Mouse (Mus musculus): Measurements from ENCODE around the gene Atp8b4. TPM values are rescaled to one million over a fixed set of nuclear protein-coding genes. Genes with fewer than 3 reads are reported as not detected.

Atp8b4 gene
- 1.5 TPM for polyA plus RNA-seq (2014; fragmentation: Illumina TruSeq; extraction: RNeasy Lipid Tissue Mini Kit (QIAGEN cat#74804); ENCODE audit: insufficient read depth, low read depth, low replicate concordance)

DNA sequence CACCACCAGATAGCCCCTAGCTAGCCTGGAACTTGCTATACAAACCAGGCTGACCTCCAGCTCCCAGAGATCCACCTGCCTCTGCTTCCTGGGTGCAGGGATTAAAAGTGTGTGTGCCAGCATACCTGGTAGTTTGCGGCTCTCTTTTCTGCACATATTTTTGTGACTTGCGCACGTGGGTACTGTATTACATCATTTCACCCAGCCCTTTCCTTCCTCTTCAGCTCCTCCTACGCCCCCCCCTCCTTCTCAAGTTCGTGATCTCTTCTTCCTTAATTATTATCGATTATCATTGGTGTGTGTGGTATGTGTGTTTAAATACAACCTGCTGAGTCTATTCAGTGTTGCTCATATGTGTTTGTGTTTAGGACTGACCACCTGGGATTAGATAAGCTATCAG, at the start of gene Atp8b4:
TSS of gene Atp8b4 (minus strand) at position 154 of the 400 bp plus-strand sequence.

Other genes starting within 250 kb of the Atp8b4 start
- 1.1 TPM for gene Slc27a2, start 51.7 kb upstream of the Atp8b4 start, polyA plus RNA-seq (2014; fragmentation: Illumina TruSeq; extraction: RNeasy Lipid Tissue Mini Kit (QIAGEN cat#74804); ENCODE audit: insufficient read depth, low read depth, low replicate concordance)
- 65.9 TPM for gene Hdc, start 118.6 kb upstream of the Atp8b4 start, polyA plus RNA-seq (2014; fragmentation: Illumina TruSeq; extraction: RNeasy Lipid Tissue Mini Kit (QIAGEN cat#74804); ENCODE audit: insufficient read depth, low read depth, low replicate concordance)
- 17.2 TPM for gene Gabpb1, start 175.7 kb upstream of the Atp8b4 start, polyA plus RNA-seq (2014; fragmentation: Illumina TruSeq; extraction: RNeasy Lipid Tissue Mini Kit (QIAGEN cat#74804); ENCODE audit: insufficient read depth, low read depth, low replicate concordance)
- 19.7 TPM for gene Usp8, start 206.7 kb upstream of the Atp8b4 start, polyA plus RNA-seq (2014; fragmentation: Illumina TruSeq; extraction: RNeasy Lipid Tissue Mini Kit (QIAGEN cat#74804); ENCODE audit: insufficient read depth, low read depth, low replicate concordance)